Mouse (Mus musculus) neural tube, embryonic 11.5 days (tissue): ENCODE results near the gene Aatk. TPM values are rescaled to one million over a fixed set of nuclear protein-coding genes. Genes with fewer than 3 reads are reported as not detected.

Source experiments
- ATAC-seq: fragments of 200-750 bp; cut with Nextera tagmentation; 2 replicates; pipeline ENCODE4 v1.8.0; 2017; ENCODE audit warnings: moderate number of reproducible peaks, mild to moderate bottlenecking, moderate TSS enrichment, moderate library complexity; ENCODE audit not compliant: insufficient read depth, low FRiP score, low TSS enrichment
- DNase-seq: peaks from one replicate; pipeline ENCODE4 v3.0.0-alpha.2; 2015; ENCODE audit warnings: low spot score
- H3K27ac ChIP-seq: fragments of 300-500 bp; sonication (generic); 2 replicates; pipeline ENCODE4 v1.5.1; 2014; ENCODE audit warnings: low read depth, mild to moderate bottlenecking, low read length
- H3K27me3 ChIP-seq: fragments of 300-500 bp; sonication (generic); 2 replicates; pipeline ENCODE4 v1.6.1; 2014; ENCODE audit warnings: mild to moderate bottlenecking, low read length, mixed read lengths; ENCODE audit not compliant: control insufficient read depth, insufficient read depth
- H3K36me3 ChIP-seq: fragments of 300-500 bp; sonication (generic); 2 replicates; pipeline ENCODE4 v1.6.1; 2014; ENCODE audit warnings: mild to moderate bottlenecking, low read length, moderate library complexity, mixed read lengths; ENCODE audit not compliant: control insufficient read depth, insufficient read depth
- H3K4me1 ChIP-seq: fragments of 300-500 bp; sonication (generic); 2 replicates; pipeline ENCODE4 v1.6.1; 2014; ENCODE audit warnings: low read length, mixed read lengths; ENCODE audit not compliant: control insufficient read depth, insufficient read depth
- H3K4me2 ChIP-seq: fragments of 300-500 bp; sonication (generic); 2 replicates; pipeline ENCODE4 v1.6.1; 2014; ENCODE audit warnings: low read depth, mild to moderate bottlenecking, moderate library complexity
- H3K4me3 ChIP-seq: fragments of 300-500 bp; sonication (generic); 2 replicates; pipeline ENCODE4 v1.5.1; 2014; ENCODE audit warnings: low read depth, low read length
- H3K9ac ChIP-seq: fragments of 300-500 bp; sonication (generic); 2 replicates; pipeline ENCODE4 v1.6.1; 2014; ENCODE audit warnings: mild to moderate bottlenecking, low read length
- H3K9me3 ChIP-seq: fragments of 300-500 bp; sonication (generic); 2 replicates; pipeline ENCODE4 v1.6.1; 2016; ENCODE audit warnings: low read length; ENCODE audit not compliant: control insufficient read depth
- WGBS: fragments of 180-500 bp; shearing (Covaris S2); extraction: QIAGEN DNeasy Blood & Tissue Kit; methylation state at CpG from one replicate; pipeline ENCODE4 v1.1.7; 2014; 5-methylcytosine and 5-hydroxymethylcytosine counted together
- polyA plus RNA-seq: library from polyadenylated mRNA; unstranded; fragments of >200 nt; fragmentation: Nextera tagmentation; extraction: Ambion mirVana; gene quantifications from 2 replicates; pipeline ENCODE4 v1.2.1, GENCODE M21; 2014

Gene Aatk
- polyA plus RNA-seq, 1 experiment from 2014 or later: 3.0 TPM

GRCm38 (mm10) chr11:119997351-119997750 lies 49.6 kb downstream of the Aatk start:
- H3K9me3 ChIP-seq: no peaks in the 10 kb centered on the region
- H3K27ac ChIP-seq: no peak overlapping the region
- H3K9ac ChIP-seq: no peak overlapping the region
- no peaks in the 10 kb centered on the region for H3K4me1 ChIP-seq
- WGBS: 93% methylated on average over 16 of the region's 16 CpGs
- no peaks in the 10 kb centered on the region for H3K27me3 ChIP-seq
- no peak overlapping the region for H3K4me2 ChIP-seq
- H3K4me3 ChIP-seq: no peak overlapping the region
- peaks cover 2% of the 10 kb centered on the region; the same call in 1 of the 2 replicates for H3K36me3 ChIP-seq
- no peak for DNase-seq
- ATAC-seq: no peak

- ATAC-seq (peak; percentile 69; the same call in 1 of the 2 replicates), DNase-seq (peak; percentile 91)
- Histone ChIP-seq H3K9ac (no peak overlapping the region; the same call in 1 of the 2 replicates), H3K9me3 (no peaks in the 10 kb centered on the region), H3K36me3 (no peaks in the 10 kb centered on the region), H3K4me3 (no peak overlapping the region), H3K27me3 (no peaks in the 10 kb centered on the region), H3K4me1 (peaks cover 15% of the 10 kb centered on the region; the same call in 1 of the 2 replicates), H3K4me2 (no peak overlapping the region), H3K27ac (no peak overlapping the region)
- 26% methylated on average over 10 of the region's 10 CpGs for WGBS
Measured at GRCm38 (mm10) chr11:119991338-119991678, 55.7 kb downstream of the Aatk start.

DNA sequence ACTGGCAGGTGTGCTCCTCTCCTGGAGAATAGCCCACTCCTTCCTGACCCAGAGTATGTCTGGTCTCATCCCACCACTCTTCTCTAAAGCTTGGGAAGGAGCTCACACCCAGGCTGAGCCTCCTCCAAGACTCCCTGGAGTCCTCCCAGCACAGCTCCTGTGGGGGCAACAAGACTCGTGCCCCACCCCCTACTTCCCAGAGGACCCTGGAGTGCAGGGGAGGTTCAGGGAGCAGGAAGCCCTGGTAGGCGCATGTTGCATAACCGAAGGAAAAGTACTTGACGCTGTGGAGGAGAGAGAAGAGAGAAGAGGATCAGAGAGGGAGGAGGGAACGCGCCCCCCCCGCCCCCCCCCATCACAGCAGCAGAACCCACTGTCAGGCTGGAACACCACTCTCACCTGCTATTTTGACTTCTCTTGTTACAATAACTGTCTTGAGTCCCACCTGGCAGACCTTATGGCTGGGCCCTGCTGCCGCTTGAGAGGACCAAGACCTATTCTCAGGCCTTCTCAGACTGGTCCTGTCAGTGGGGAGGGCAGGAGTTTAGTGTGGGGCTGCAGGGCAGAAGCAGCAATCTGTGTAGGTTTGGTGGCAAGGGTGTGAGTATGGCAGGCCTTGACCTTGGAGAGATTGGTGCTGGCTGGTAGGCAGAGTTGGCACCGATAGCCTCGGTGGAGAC lies 56.2 kb downstream of the Aatk start:
- Histone ChIP-seq H3K27me3 (no peaks in the 10 kb centered on the region), H3K27ac (no peak overlapping the region), H3K4me1 (peaks cover 15% of the 10 kb centered on the region; the same call in 1 of the 2 replicates), H3K4me2 (no peak overlapping the region), H3K9me3 (no peaks in the 10 kb centered on the region), H3K36me3 (no peaks in the 10 kb centered on the region), H3K4me3 (no peak overlapping the region), H3K9ac (no peak overlapping the region)
- DNase-seq (no peak), ATAC-seq (peak; percentile 31; the same call in 1 of the 2 replicates)
- 61% methylated on average over 6 of the region's 10 CpGs for WGBS

DNA sequence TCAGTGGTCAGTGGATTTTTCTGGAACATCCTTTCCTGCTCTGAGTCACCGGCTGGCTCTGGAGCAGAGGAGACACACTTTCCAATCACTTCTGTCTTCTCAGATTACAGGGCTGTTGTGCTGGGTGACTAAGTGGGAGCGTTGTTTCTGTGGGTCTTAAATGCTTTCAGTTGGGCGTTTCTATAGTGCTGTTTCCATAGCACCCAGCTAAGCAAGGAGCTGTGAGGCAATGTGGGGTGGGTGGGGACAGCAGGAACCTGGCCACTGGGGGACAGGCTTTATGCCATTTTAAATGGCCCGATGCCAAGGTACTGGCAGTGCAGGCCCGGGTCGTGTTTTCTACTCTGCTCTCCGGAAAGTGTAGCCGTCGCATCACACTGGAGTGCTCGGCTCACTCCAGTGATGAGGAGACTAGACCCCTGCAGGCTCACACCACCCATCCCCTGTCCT lies 57.8 kb downstream of the Aatk start:
- Histone ChIP-seq H3K27me3 (no peaks in the 10 kb centered on the region), H3K4me3 (no peak overlapping the region), H3K27ac (peak overlapping the region; percentile 50; the same call in 1 of the 2 replicates), H3K4me1 (peaks cover 15% of the 10 kb centered on the region; the same call in 1 of the 2 replicates), H3K9me3 (no peaks in the 10 kb centered on the region), H3K36me3 (no peaks in the 10 kb centered on the region), H3K9ac (peak overlapping the region; percentile 22; the same call in 1 of the 2 replicates), H3K4me2 (no peak overlapping the region)
- DNase-seq: peak; percentile 40
- 34% methylated on average over 10 of the region's 10 CpGs for WGBS
- ATAC-seq: no peak

GRCm38 (mm10) chr11:119988391-119988790 lies 58.6 kb downstream of the Aatk start:
- 92% methylated on average over 7 of the region's 7 CpGs for WGBS
- Histone ChIP-seq H3K4me1 (peaks cover 15% of the 10 kb centered on the region; the same call in 1 of the 2 replicates), H3K27me3 (no peaks in the 10 kb centered on the region), H3K4me2 (no peak overlapping the region), H3K9ac (no peak overlapping the region), H3K9me3 (no peaks in the 10 kb centered on the region), H3K36me3 (no peaks in the 10 kb centered on the region), H3K4me3 (no peak overlapping the region), H3K27ac (no peak overlapping the region)
- DNase-seq (no peak), ATAC-seq (no peak)

- Histone ChIP-seq H3K36me3 (no peaks in the 10 kb centered on the region), H3K9ac (no peak overlapping the region), H3K27me3 (no peaks in the 10 kb centered on the region), H3K27ac (no peak overlapping the region), H3K4me2 (no peak overlapping the region), H3K4me3 (no peak overlapping the region), H3K4me1 (peaks cover 15% of the 10 kb centered on the region; the same call in 1 of the 2 replicates), H3K9me3 (no peaks in the 10 kb centered on the region)
- 87% methylated on average over 7 of the region's 7 CpGs for WGBS
- ATAC-seq: no peak
- DNase-seq: no peak
Measured at GRCm38 (mm10) chr11:119987876-119988275, 59.1 kb downstream of the Aatk start.

- H3K27me3 ChIP-seq: no peaks in the 10 kb centered on the region
- H3K9ac ChIP-seq: no peak overlapping the region
- no peak overlapping the region for H3K4me3 ChIP-seq
- ATAC-seq (no peak), DNase-seq (no peak)
- no peaks in the 10 kb centered on the region for H3K9me3 ChIP-seq
- H3K27ac ChIP-seq: no peak overlapping the region
- WGBS: 83% methylated on average over 9 of the region's 9 CpGs
- peaks cover 15% of the 10 kb centered on the region; the same call in 1 of the 2 replicates for H3K4me1 ChIP-seq
- no peaks in the 10 kb centered on the region for H3K36me3 ChIP-seq
- no peak overlapping the region for H3K4me2 ChIP-seq
Measured at GRCm38 (mm10) chr11:119986751-119987425, 60.1 kb downstream of the Aatk start.

- Histone ChIP-seq H3K36me3 (no peaks in the 10 kb centered on the region; the same call in 1 of the 2 replicates), H3K9me3 (no peaks in the 10 kb centered on the region), H3K4me3 (no peak overlapping the region), H3K9ac (no peak overlapping the region), H3K27ac (no peak overlapping the region), H3K4me2 (no peak overlapping the region), H3K4me1 (no peaks in the 10 kb centered on the region), H3K27me3 (no peaks in the 10 kb centered on the region)
- no peak for ATAC-seq
- WGBS: 97% methylated on average over 2 of the region's 2 CpGs
- no peak for DNase-seq
Measured at GRCm38 (mm10) chr11:119983151-119983550, 63.8 kb downstream of the Aatk start.
